Mouse (Mus musculus) heart, adult 2 months (tissue): ENCODE results near the gene Tmem268.

Experiments
- CTCF ChIP-seq: fragments of 200-600 bp; IDR thresholded peaks from 2 replicates; pipeline ENCODE4 v1.8.1; 2022; ENCODE audit warnings: antibody characterized with exemption, mild to moderate bottlenecking, moderate library complexity
- EP300 ChIP-seq: fragments of 200-500 bp; IDR thresholded peaks from 2 replicates; pipeline ENCODE4 v1.6.1; 2011; ENCODE audit warnings: low read depth, low read length, control low read depth; ENCODE audit not compliant: insufficient read depth
- POLR2A ChIP-seq: fragments of 200-500 bp; IDR thresholded peaks from 2 replicates; pipeline ENCODE4 v1.6.1; 2011; ENCODE audit warnings: mild to moderate bottlenecking, low read depth, low read length, control low read depth; ENCODE audit not compliant: insufficient read depth

GRCm38 (mm10) chr4:63589987-63590386, 31.4 kb downstream of the Tmem268 start:
- TF ChIP-seq POLR2A (no peak), CTCF (no peak), EP300 (no peak)
